Mouse (Mus musculus): ENCODE results near the gene Stil.

DNA sequence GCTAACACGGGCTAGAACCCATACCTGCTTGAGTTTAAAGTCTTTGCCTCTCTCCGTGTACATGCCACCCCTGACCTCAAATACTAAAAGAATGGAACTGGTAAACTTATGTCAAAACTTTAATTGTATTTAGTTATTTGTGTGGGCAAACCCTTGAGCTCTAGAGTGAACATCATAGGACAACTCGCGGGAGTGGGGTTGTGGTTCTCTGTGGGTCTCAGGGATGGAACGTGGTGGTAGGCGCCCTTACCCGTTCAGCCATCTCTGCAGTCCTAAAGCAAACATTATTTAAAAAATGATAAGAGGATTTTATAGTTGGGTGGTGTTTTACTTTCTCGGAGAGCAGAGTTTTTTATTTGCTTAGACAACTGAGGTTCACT lies 13.8 kb upstream of the Stil start:
- TF ChIP-seq CTCF (IDR thresholded peaks at IDR 0.05; ENCODE audit: control insufficient read depth, insufficient read depth, insufficient read length) (no peak), CEBPB (IDR thresholded peaks at IDR 0.05; ENCODE audit: low read depth) (no peak)
